Mouse (Mus musculus): Measurements from ENCODE around the gene Inpp5k. TPM values are rescaled to one million over a fixed set of nuclear protein-coding genes. Genes with fewer than 3 reads are reported as not detected.
A peak's percentile ranks its signal among the peaks of the same experiment; 100 is the strongest.

Gene Inpp5k
- total RNA-seq, 2 experiments from 2014 or later = 30.7 to 43.0 TPM

GRCm38 (mm10) chr11:75620136-75620780, 10.5 kb upstream of the Inpp5k start:
- DNase-seq = peak; percentile 83

- DNase-seq = no peak
Measured at GRCm38 (mm10) chr11:75621426-75621825, 9.4 kb upstream of the Inpp5k start.

- no peak for DNase-seq
Measured at GRCm38 (mm10) chr11:75622588-75623329, 8.0 kb upstream of the Inpp5k start.

- no peak for DNase-seq
Measured at GRCm38 (mm10) chr11:75624102-75624554, 6.7 kb upstream of the Inpp5k start.

DNA sequence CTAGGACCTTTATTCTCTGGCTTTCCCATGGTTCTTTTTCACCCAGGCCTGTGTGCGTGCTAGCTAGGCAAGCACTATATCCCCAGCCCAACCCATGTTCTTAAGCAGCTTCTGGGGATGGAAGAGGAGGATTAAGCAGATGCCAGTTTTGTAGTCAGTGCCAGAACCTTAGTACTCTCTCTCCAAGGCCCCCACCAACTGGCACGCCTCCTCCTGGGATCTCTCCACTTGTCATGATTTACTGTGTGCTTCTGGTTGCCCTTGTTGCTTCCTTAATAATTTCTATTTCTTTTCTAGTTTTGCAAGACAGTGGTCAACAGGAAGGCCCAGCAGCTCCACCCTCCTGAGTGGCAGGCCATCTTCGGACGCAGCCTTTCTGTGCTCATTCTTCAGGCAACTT, 5.0 kb upstream of the Inpp5k start:
- DNase-seq = peak; percentile 57

GRCm38 (mm10) chr11:75630098-75630497, 690 bp upstream of the Inpp5k start:
- DNase-seq = no peak

DNA sequence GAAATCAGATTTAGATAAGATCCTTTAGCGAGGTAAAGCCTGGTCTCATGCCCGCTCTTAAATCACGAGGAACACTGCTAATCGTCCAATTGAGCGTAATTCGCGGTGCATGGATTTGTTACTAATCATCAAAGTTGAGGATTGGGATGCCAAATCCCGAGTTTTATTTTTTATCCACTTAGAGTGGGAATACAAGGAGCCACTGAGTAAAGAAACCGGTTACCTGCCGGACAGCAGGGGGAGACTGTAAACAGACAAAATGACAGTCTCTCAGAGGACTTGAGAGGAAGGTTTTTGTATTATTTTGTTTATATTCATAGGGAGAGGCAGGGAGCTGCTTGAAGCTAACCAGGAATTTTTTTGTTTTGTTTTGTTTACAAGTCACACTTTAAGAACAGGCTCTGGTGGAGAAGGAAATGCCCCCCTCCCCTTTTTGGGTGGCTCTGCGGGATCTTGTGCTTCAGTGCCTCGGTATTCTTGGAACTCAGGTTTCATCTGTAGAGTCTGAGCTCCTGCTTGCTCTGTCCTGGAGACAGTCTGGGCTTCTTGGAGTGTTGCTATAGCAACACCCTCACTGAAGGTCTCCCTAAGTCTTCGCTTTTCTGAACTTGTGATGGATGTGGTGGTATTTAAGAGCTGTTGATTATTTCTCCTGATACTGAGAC, 905 bp downstream of the Inpp5k start:
- DNase-seq = no peak

DNA sequence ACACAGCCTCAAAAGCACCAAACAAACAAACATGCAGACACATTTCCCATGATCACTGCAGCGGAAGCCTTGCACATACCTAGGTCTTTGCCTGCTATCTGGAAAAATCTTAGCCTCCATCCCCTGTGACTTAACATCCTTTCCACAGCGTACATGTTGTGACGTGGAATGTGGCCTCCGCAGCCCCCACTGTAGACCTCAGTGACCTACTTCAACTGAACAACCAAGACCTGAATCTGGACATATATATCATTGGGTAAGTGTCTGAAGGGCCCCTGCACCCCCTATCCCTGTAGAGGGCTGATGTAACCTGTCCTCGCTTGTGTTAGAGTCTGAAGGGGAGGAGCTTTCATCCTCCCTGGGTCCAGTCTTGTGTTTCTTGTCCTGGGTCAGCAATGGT, 2.1 kb downstream of the Inpp5k start:
- DNase-seq = no peak

GRCm38 (mm10) chr11:75634801-75635200, 4.0 kb downstream of the Inpp5k start:
- DNase-seq = no peak

- DNase-seq = no peak
Measured at GRCm38 (mm10) chr11:75635315-75635714, 4.5 kb downstream of the Inpp5k start.

- no peak for DNase-seq
Measured at GRCm38 (mm10) chr11:75643323-75643722, 12.5 kb downstream of the Inpp5k start.

- no peak for DNase-seq
Measured at GRCm38 (mm10) chr11:75644684-75645083, 13.9 kb downstream of the Inpp5k start.

DNA sequence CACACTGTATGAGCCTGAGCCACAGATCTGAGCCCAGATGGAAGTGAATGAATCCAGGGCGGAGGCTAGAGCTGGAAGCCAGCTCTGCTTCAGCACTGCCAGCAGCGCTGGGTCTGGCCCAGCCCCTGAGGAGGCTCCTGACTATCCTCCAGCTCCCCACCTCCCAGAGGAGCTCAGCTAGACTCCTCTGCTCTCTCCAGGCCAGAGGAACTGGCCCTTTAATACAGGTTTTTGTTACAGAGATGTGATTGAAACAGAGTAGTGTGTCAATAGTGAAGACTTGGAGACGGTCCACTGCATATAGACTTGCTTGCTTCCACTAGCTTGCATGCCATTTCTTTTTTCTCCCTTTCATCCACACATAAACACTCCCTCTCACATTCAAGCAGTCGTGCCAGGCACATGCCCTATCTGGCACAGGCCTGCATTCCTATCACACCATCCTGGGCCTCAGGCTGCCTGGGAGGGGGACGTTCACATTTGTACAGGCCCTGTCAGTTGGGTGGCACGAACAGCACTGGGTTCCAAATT, 17.0 kb downstream of the Inpp5k start:
- peak; percentile 69 for DNase-seq

DNA sequence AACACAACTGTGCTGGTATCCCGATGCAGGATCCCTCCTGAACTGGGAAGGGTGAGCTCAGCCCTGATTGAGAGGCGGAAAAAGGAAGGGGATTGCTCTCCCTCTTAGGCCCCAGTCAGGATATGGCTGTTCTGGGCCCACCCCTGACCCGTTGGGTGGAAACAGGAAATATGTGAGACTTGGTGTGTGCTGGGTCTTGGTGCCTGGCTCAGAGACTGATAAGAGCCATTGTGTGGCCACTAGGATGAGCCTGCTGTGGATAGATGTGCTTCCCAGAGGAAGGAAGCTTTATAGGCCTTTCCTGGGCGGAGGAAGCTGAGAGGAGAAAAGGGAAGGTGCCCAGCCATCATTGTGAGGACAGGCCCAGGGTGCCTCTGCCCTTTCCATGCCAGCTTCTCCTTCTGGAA, 18.4 kb downstream of the Inpp5k start:
- DNase-seq = peak; percentile 35

DNA sequence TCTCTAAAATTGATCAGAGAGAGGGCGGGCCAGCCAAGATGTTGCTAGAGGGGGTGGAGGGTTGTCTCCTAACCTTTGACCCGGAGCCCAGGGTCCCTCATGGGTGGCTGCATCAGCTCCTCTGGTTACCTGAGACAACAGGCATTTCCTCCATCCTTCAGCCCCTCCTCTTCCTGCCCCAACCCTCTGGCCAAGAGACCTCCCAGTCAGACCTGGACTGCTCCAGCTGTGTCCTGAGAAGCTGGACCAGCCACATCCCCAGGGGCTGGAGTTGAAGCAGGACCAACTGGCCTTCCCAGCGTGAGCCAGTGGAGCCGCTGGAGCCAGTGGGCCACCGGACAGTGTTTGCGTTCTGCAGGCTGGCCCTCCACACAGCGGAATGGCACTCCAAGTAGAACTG, 19.5 kb downstream of the Inpp5k start, which contains the start of gene Myo1c:
Myo1c (plus strand) TSS at position 194 of the 400 bp plus-strand sequence.
- peak; percentile 78 for DNase-seq

DNA sequence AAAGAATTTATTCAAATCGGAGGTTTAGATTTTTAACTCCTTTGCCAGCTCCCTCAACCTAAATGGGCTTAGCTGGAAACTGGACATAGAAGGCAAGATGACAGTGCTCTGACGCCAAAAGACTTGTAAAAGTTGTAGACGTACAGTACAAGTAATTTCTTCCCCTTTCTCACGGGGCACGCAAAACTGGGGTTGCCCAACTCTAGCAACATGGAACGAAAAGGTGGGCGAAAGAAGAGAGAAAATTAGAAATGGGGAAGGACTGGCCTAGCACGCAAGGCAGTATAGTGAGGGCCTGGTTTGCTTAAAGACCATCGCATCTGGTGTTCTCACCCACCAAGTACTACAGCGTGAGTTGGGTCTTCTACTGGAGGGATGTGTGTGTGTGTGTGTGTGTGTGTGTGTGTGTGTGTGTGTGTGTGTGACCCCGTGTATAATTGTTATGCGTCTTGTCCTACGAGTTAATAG, 20.2 kb downstream of the Inpp5k start:
- DNase-seq = no peak

- DNase-seq = peak; percentile 92
Measured at GRCm38 (mm10) chr11:75651426-75652221, 20.8 kb downstream of the Inpp5k start.

DNA sequence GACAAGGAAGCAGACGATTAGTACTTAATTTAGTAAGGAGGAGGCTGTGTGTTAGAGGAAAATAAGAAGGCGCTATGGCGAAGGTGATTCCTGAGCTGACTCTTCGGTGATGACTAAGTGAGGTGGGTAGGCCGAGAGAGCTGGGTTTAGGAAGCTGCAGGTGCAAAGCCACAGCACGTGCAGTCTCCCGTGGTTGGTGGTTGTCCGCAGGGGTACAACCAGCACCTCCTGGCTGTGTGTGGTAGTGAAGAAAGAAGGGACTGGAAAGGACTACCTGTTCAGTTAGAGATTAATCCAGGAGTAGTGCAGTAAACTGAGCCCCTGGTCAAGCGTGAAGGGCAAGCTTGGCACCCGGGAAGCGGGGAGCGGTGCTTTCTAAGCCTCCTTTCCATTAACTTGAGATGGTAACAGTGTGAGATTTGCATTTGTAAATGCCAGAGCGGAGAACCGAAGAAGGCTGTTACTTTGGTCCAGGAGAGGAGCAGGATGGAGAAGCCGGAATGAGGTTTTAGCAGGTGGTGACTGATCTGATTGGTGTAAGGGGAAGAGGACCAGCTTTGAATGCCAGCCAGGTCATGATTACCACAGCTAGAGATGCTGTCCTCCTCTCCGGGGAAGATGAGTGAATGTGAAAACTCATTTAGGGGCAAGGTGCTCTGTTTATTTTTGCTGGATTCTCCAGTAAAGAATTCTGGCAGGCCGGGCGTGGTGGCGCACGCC, 21.6 kb downstream of the Inpp5k start:
- no peak for DNase-seq

GRCm38 (mm10) chr11:75652942-75653684, 22.3 kb downstream of the Inpp5k start:
- no peak for DNase-seq

GRCm38 (mm10) chr11:75653781-75654470, 23.1 kb downstream of the Inpp5k start:
- peak; percentile 87 for DNase-seq

Measured in adrenal gland, postnatal 10 days (tissue).